Mouse (Mus musculus) heart, embryonic 13.5 days (tissue): ENCODE data around the gene Fbxl16. TPM values are rescaled to one million over a fixed set of nuclear protein-coding genes. Genes with fewer than 3 reads are reported as not detected.

Experiments
- ATAC-seq: fragments of 200-750 bp; cut with Nextera tagmentation; 2 replicates; pipeline ENCODE4 v1.8.0; 2017; ENCODE audit warnings: moderate TSS enrichment; ENCODE audit not compliant: insufficient number of reproducible peaks, low FRiP score, low TSS enrichment; ENCODE audit errors: extremely low read depth
- H3K27ac ChIP-seq: fragments of 300-500 bp; sonication (generic); replicated peaks from 2 replicates; pipeline ENCODE4 v1.5.1; 2015; ENCODE audit warnings: moderate library complexity, mild to moderate bottlenecking, inconsistent platforms
- H3K27me3 ChIP-seq: fragments of 300-500 bp; sonication (generic); replicated peaks from 2 replicates; pipeline ENCODE4 v1.6.1; 2015; ENCODE audit warnings: mild to moderate bottlenecking, inconsistent platforms
- H3K36me3 ChIP-seq: fragments of 300-500 bp; sonication (generic); 2 replicates; pipeline ENCODE4 v1.6.1; 2015; ENCODE audit warnings: mild to moderate bottlenecking, inconsistent platforms
- H3K4me1 ChIP-seq: fragments of 300-500 bp; sonication (generic); 2 replicates; pipeline ENCODE4 v1.6.1; 2015; ENCODE audit warnings: inconsistent platforms
- H3K4me2 ChIP-seq: fragments of 300-500 bp; sonication (generic); 2 replicates; pipeline ENCODE4 v1.6.1; 2015; ENCODE audit warnings: inconsistent platforms, mild to moderate bottlenecking, moderate library complexity
- H3K4me3 ChIP-seq: fragments of 300-500 bp; sonication (generic); 2 replicates; pipeline ENCODE4 v1.5.1; 2015; ENCODE audit warnings: moderate library complexity, mild to moderate bottlenecking, inconsistent platforms
- H3K9ac ChIP-seq: fragments of 300-500 bp; sonication (generic); 2 replicates; pipeline ENCODE4 v1.6.1; 2015; ENCODE audit warnings: inconsistent platforms, mild to moderate bottlenecking, moderate library complexity
- H3K9me3 ChIP-seq: fragments of 300-500 bp; sonication (generic); 2 replicates; pipeline ENCODE4 v1.6.1; 2016; ENCODE audit warnings: inconsistent platforms
- whole genome bisulfite sequencing: fragments of 180-500 bp; shearing (Covaris S2); methylation state at CpG from one replicate; pipeline ENCODE4 v1.1.7; 2015; ENCODE audit warnings: mixed read lengths; 5-methylcytosine and 5-hydroxymethylcytosine counted together
- polyA plus RNA-seq: library from polyadenylated mRNA; unstranded; fragments of >200 nt; fragmentation: Nextera tagmentation; extraction: Ambion mirVana; gene quantifications from 2 replicates; pipeline ENCODE4 v1.2.1, GENCODE M21; 2015

The Fbxl16 gene
- polyA plus RNA-seq, result 1.0 and 1.1 TPM in 2 replicates

DNA sequence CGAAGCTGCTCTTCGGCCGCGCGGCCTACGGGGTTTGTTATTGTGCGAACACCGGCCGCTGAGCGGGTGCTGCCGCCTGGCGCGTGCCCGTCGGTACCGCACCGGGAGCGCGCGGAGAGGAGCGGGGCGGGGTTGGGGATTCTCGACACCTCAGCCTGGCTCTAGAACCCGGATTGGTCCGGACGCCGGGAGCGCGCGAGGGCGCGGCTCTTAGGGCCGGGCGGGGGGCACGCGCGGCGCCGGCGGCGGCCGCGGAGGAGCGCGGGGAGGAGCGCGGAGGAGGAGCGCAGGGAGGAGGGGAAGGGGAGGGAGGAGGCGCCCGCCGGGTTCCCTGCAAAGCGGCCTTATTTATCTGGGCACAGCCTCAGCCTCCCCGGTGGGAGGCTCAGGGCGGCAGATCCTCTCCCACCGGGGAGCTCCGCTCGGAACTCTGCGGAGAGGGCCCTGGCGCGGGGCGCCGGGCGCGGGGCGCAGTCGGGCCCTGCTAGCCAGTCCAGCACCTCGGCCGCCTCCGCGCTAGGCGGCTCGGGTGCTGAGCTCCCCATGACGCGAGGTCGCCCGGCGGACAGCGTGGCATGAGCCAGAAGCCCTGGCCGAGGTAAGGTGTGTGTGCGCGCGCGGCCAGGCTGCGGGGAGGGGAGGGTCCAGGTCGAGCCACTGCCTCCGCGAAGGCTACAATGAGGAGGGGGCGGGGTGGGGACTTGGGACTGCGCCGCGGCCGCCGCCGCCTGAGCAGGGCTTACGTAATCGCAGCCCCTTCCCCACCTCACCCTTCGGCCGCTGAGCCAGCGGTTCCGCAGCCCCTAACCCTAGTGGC, at the start of gene Fbxl16:
Gene Fbxl16, plus strand, starts transcription at position 297 of the 817 bp plus-strand sequence.
- WGBS, result under 1% methylated on average over 88 of the region's 100 CpGs
- H3K4me2 ChIP-seq, result peak within 1 kb of the TSS; percentile 99
- H3K27me3 ChIP-seq, result peaks cover 72% of the 10 kb centered on the region
- peak within 1 kb of the TSS; percentile 72 for H3K9ac ChIP-seq
- ATAC-seq, result peak; percentile 61; the same call in 1 of the 2 replicates
- peaks cover 20% of the 10 kb centered on the region for H3K4me1 ChIP-seq
- no peak within 1 kb of the TSS for H3K27ac ChIP-seq
- H3K4me3 ChIP-seq, result peak within 1 kb of the TSS; percentile 72
- H3K9me3 ChIP-seq, result no peaks in the 10 kb centered on the region
- no peaks in the 10 kb centered on the region for H3K36me3 ChIP-seq

- Histone ChIP-seq H3K9ac (no peak overlapping the region), H3K36me3 (no peaks in the 10 kb centered on the region), H3K27me3 (peaks cover 24% of the 10 kb centered on the region; the same call in 1 of the 2 replicates), H3K27ac (no peak overlapping the region), H3K4me1 (peaks cover 15% of the 10 kb centered on the region), H3K9me3 (no peaks in the 10 kb centered on the region), H3K4me2 (no peak overlapping the region), H3K4me3 (no peak overlapping the region)
- 64% methylated on average over 8 of the region's 8 CpGs for WGBS
- no peak for ATAC-seq
These were observed 48.7 kb upstream of the Fbxl16 start for GRCm38 (mm10) chr17:25760148-25760547.

- WGBS, result 24% methylated on average over 4 of the region's 4 CpGs
- no peaks in the 10 kb centered on the region for H3K9me3 ChIP-seq
These were observed 47.3 kb upstream of the Fbxl16 start for GRCm38 (mm10) chr17:25761561-25761970.

GRCm38 (mm10) chr17:25762591-25762990, 46.3 kb upstream of the Fbxl16 start:
- H3K4me3 ChIP-seq, result no peak overlapping the region
- 33% methylated on average over 3 of the region's 3 CpGs for WGBS
- H3K9ac ChIP-seq, result no peak overlapping the region
- H3K9me3 ChIP-seq, result no peaks in the 10 kb centered on the region
- no peak overlapping the region for H3K4me2 ChIP-seq
- H3K27me3 ChIP-seq, result peaks cover 36% of the 10 kb centered on the region
- no peaks in the 10 kb centered on the region for H3K4me1 ChIP-seq
- no peak overlapping the region for H3K27ac ChIP-seq
- no peak for ATAC-seq
- no peaks in the 10 kb centered on the region for H3K36me3 ChIP-seq

More at GRCm38 (mm10) chr17:25761561-25761970, 47.3 kb upstream of the Fbxl16 start:
- Histone ChIP-seq H3K36me3 (no peaks in the 10 kb centered on the region), H3K4me2 (no peak overlapping the region), H3K9ac (no peak overlapping the region; the same call in 1 of the 2 replicates), H3K4me1 (0 out of 2 replicates have a peak, but pooled peaks cover 2% of the 10 kb centered on the region), H3K4me3 (no peak overlapping the region), H3K27ac (no peak overlapping the region), H3K27me3 (peaks cover 29% of the 10 kb centered on the region; the same call in 1 of the 2 replicates)
- no peak for ATAC-seq

DNA sequence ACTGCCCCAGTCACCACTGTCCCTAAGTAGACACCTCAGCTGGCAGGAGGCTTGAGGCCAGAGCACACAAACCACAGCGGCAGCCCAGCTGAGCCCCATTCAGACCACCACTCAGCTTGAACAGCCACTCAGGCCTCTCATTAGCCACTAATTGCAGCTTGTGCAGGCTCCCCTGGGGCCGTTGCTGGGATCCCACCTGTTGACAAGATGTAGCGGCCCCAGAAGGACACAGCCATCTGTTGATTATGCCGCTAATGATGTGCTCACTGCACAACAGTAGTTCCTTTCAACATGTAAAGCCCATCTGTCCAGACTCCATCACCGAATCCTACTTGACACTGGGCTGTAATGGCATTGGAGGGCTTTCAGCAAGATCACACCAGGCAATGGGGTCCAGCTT, 43.0 kb upstream of the Fbxl16 start:
- Histone ChIP-seq H3K4me3 (no peak overlapping the region), H3K4me2 (no peak overlapping the region), H3K27ac (no peak overlapping the region), H3K4me1 (no peaks in the 10 kb centered on the region), H3K9ac (no peak overlapping the region), H3K9me3 (no peaks in the 10 kb centered on the region), H3K36me3 (no peaks in the 10 kb centered on the region), H3K27me3 (peaks cover 39% of the 10 kb centered on the region)
- ATAC-seq, result no peak
- 55% methylated on average over 5 of the region's 5 CpGs for WGBS

GRCm38 (mm10) chr17:25769331-25769730, 39.6 kb upstream of the Fbxl16 start:
- no peak overlapping the region for H3K4me2 ChIP-seq
- H3K9me3 ChIP-seq, result no peaks in the 10 kb centered on the region
- WGBS, result 47% methylated on average over 9 of the region's 9 CpGs
- H3K27me3 ChIP-seq, result peaks cover 39% of the 10 kb centered on the region
- H3K27ac ChIP-seq, result no peak overlapping the region
- no peak overlapping the region for H3K9ac ChIP-seq
- no peak overlapping the region for H3K4me3 ChIP-seq
- ATAC-seq, result no peak
- H3K36me3 ChIP-seq, result no peaks in the 10 kb centered on the region
- peaks cover 7% of the 10 kb centered on the region for H3K4me1 ChIP-seq

DNA sequence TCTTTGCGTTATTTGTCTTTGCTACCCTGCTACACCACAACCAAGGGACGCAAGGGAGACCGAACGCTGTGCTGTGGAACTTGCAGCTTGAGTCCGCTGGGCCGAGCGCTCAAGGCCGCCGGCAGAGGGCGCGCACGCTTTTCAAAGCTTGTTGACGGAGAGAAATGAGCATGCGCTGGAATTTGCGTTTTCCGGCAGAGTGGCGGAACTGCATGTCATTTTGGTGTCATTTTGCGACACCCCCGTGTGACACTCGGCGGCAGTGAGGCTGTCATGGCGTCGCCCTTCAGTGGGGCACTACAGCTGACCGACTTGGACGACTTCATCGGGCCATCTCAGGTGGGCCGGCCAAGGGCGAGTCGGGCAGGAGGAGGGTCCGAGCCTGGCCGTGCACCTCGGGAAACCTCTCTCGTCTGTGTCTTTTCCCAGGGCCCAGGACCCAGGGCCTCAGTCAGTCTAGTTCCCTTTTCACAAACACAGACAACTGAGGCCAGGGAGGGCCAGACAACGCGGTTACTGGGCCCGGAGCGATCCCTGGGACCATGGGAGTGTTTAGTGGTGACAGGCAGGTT, 35.2 kb upstream of the Fbxl16 start, which contains the start of gene Narfl:
Gene Narfl, plus strand, starts transcription at position 228 of the 572 bp plus-strand sequence.
- Histone ChIP-seq H3K27me3 (peaks cover 14% of the 10 kb centered on the region), H3K36me3 (peaks cover 22% of the 10 kb centered on the region), H3K9ac (peak within 1 kb of the TSS; percentile 97), H3K4me1 (peaks cover 15% of the 10 kb centered on the region), H3K9me3 (no peaks in the 10 kb centered on the region), H3K4me2 (peak within 1 kb of the TSS; percentile 90), H3K4me3 (peak within 1 kb of the TSS; percentile 91), H3K27ac (peak within 1 kb of the TSS; percentile 55; the same call in 1 of the 2 replicates)
- ATAC-seq, result peak; percentile 77
- under 1% methylated on average over 37 of the region's 37 CpGs for WGBS

- H3K4me3 ChIP-seq, result no peak overlapping the region
- H3K27ac ChIP-seq, result no peak overlapping the region
- H3K9me3 ChIP-seq, result no peaks in the 10 kb centered on the region
- 78% methylated on average over 10 of the region's 10 CpGs for WGBS
- no peak overlapping the region for H3K4me2 ChIP-seq
- ATAC-seq, result no peak
- H3K4me1 ChIP-seq, result peaks cover 15% of the 10 kb centered on the region
- no peaks in the 10 kb centered on the region; the same call in 1 of the 2 replicates for H3K27me3 ChIP-seq
- peaks cover 40% of the 10 kb centered on the region for H3K36me3 ChIP-seq
- H3K9ac ChIP-seq, result no peak overlapping the region
These were observed 33.4 kb upstream of the Fbxl16 start for GRCm38 (mm10) chr17:25775318-25776062.

DNA sequence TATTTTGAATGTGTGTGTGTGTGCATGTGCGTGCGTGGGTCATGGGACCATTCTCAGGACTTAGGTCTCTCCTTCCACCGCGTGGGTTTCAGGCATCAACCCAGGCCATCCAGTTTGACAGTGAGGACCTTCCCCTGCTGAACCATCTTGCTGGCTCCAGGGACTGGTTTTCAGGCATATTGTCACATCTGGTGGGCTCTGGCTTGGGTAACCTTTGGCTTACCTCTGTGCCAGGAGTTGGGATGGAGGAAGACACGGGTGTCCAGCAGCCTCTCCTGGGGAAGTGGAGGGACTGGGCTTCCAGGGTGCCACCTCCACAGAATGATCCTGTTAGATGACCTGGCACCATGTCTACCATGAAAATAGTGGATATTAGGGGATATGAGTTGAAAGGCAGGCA, 30.9 kb upstream of the Fbxl16 start:
- 91% methylated on average over 5 of the region's 5 CpGs for WGBS
- Histone ChIP-seq H3K27me3 (no peaks in the 10 kb centered on the region), H3K27ac (no peak overlapping the region), H3K4me2 (no peak overlapping the region), H3K9me3 (no peaks in the 10 kb centered on the region), H3K4me1 (peaks cover 19% of the 10 kb centered on the region), H3K9ac (no peak overlapping the region), H3K4me3 (no peak overlapping the region), H3K36me3 (peaks cover 65% of the 10 kb centered on the region)
- no peak for ATAC-seq

GRCm38 (mm10) chr17:25781339-25781738, 27.5 kb upstream of the Fbxl16 start:
- Histone ChIP-seq H3K4me2 (no peak overlapping the region), H3K9me3 (no peaks in the 10 kb centered on the region), H3K27ac (no peak overlapping the region), H3K9ac (no peak overlapping the region), H3K4me3 (no peak overlapping the region), H3K27me3 (no peaks in the 10 kb centered on the region), H3K36me3 (peaks cover 75% of the 10 kb centered on the region), H3K4me1 (peaks cover 31% of the 10 kb centered on the region)
- WGBS, result 75% methylated on average over 6 of the region's 6 CpGs
- ATAC-seq, result no peak

- H3K4me3 ChIP-seq, result no peak overlapping the region
- 66% methylated on average over 7 of the region's 7 CpGs for WGBS
- H3K27ac ChIP-seq, result peak overlapping the region; percentile 21
- H3K4me1 ChIP-seq, result peaks cover 31% of the 10 kb centered on the region
- no peaks in the 10 kb centered on the region for H3K27me3 ChIP-seq
- H3K9ac ChIP-seq, result peak overlapping the region; percentile 90
- H3K36me3 ChIP-seq, result peaks cover 72% of the 10 kb centered on the region
- H3K9me3 ChIP-seq, result no peaks in the 10 kb centered on the region
- H3K4me2 ChIP-seq, result no peak overlapping the region
- ATAC-seq, result no peak
These were observed 25.8 kb upstream of the Fbxl16 start for GRCm38 (mm10) chr17:25783086-25783485.
